Mouse (Mus musculus) heart, postnatal 0 days (tissue): Measurements from ENCODE around the gene Adgrg5.

ENCODE experiments used
- CTCF ChIP-seq: IDR thresholded peaks from 2 replicates; pipeline ENCODE4 v1.5.1; 2016; ENCODE audit warnings: antibody characterized with exemption, control low read depth, low read depth
- EP300 ChIP-seq: IDR thresholded peaks from 2 replicates; pipeline ENCODE4 v1.6.1; 2016; ENCODE audit warnings: antibody characterized with exemption, low read depth

GRCm38 (mm10) chr8:94942566-94942965, 19.1 kb downstream of the Adgrg5 start:
- peak; percentile 89 for TF ChIP-seq CTCF
- no peak for TF ChIP-seq EP300
